Comparison of ENCODE assay signal across 10 mouse cellular contexts in the genomic region with DNA sequence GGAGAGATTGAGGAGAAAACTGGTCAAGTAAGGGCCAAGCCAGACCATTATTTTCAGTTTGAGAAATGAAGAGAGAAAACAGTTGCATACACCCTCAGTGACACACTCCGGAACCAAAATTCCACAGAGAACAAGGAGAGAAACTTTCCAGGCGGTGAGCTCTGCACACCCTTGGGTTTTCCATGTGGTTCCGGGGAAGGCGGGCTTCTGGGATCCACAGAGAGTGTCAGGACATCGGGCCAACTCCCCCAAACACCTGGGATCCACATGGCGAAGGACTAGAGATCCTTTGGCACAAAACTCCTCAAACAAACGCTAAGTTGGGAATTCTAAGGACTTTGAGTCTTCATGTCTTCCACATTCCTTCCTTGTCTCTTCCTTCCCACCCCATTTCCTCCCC. TPM values are rescaled to one million over a fixed set of nuclear protein-coding genes. Genes with fewer than 3 reads are reported as not detected.
"Had no signal": no experiment of that assay in that cellular context is flagged by ENCODE, and none has a peak within 500 bp of the region (broad histone marks: within the 10 kb centered on the region; RNA-seq: fewer than 3 reads in every experiment).

No protein-coding gene starts in this region.

- H3K4me2 ChIP-seq: limb, embryonic 12.5 days; midbrain, embryonic 12.5 days had no signal

- H3K27me3 ChIP-seq: limb, embryonic 12.5 days; midbrain, embryonic 12.5 days had no signal

- DNase-seq: kidney, adult 8-10 months; kidney, postnatal 36 days; layer of hippocampus, adult 9-11 months; layer of hippocampus, postnatal 36 days; lung, adult 18-20 months; right cerebral cortex, postnatal 14 days had no signal

- H3K9ac ChIP-seq: limb, embryonic 12.5 days; liver, embryonic 14.5 days; midbrain, embryonic 12.5 days had no signal

- H3K27ac ChIP-seq: limb, embryonic 12.5 days; liver, embryonic 14.5 days; midbrain, embryonic 12.5 days had no signal

- H3K36me3 ChIP-seq: limb, embryonic 12.5 days; midbrain, embryonic 12.5 days had no signal

- H3K9me3 ChIP-seq: limb, embryonic 12.5 days; midbrain, embryonic 12.5 days had no signal

- H3K4me3 ChIP-seq: limb, embryonic 12.5 days; midbrain, embryonic 12.5 days had no signal

RNA-seq across cellular contexts. Expression of a gene that starts 38.5 kb away (rescaled TPM):
- total RNA-seq: megakaryocyte-erythroid progenitor cell, adult 5-6 weeks had no signal
